Mouse (Mus musculus) heart, embryonic 14.5 days (tissue): ENCODE measurements around the gene 1810009A15Rik. TPM values are rescaled to one million over a fixed set of nuclear protein-coding genes. Genes with fewer than 3 reads are reported as not detected.
"Not testable (repeated sequence)": the region's sequence is repeated elsewhere in the genome, so short reads cannot be mapped to it uniquely, and the experiment has no call there.

Source experiments
- ATAC-seq: fragments of 200-750 bp; cut with Nextera tagmentation; 2 replicates; pipeline ENCODE4 v1.8.0; 2017; ENCODE audit warnings: low read depth, moderate TSS enrichment; ENCODE audit not compliant: insufficient number of reproducible peaks, insufficient read depth, low FRiP score
- H3K27ac ChIP-seq, 2 experiments: fragments of 200-500 bp in 1 of 2; fragments of 300-500 bp in 1 of 2; sonication (generic) in 1 of 2; replicated peaks in 1 of 2; 2 replicates each; pipeline ENCODE4 v1.5.1; 2012 to 2014; ENCODE audit warnings: low read depth in 2 of 2, low read length in 2 of 2, control low read depth in 1 of 2, mild to moderate bottlenecking in 1 of 2, mixed read lengths in 1 of 2; ENCODE audit not compliant: control insufficient read depth in 1 of 2, insufficient read depth in 1 of 2
- H3K27me3 ChIP-seq: fragments of 300-500 bp; sonication (generic); 2 replicates; pipeline ENCODE4 v1.6.1; 2014; ENCODE audit warnings: mild to moderate bottlenecking, low read length, control low read depth; ENCODE audit not compliant: control insufficient read depth, insufficient read depth
- H3K36me3 ChIP-seq: fragments of 300-500 bp; sonication (generic); 2 replicates; pipeline ENCODE4 v1.6.1; 2014; ENCODE audit warnings: mild to moderate bottlenecking, control low read depth, low read length, mixed read lengths; ENCODE audit not compliant: control insufficient read depth, insufficient read depth
- H3K4me1 ChIP-seq, 2 experiments: fragments of 200-500 bp in 1 of 2; fragments of 300-500 bp in 1 of 2; sonication (generic) in 1 of 2; 2 replicates each; pipeline ENCODE4 v1.6.1; 2012 to 2014; ENCODE audit warnings: low read length in 2 of 2, control low read depth in 1 of 2, mixed read lengths in 1 of 2; ENCODE audit not compliant: control insufficient read depth in 2 of 2, insufficient read depth in 2 of 2
- H3K4me2 ChIP-seq: fragments of 300-500 bp; sonication (generic); 2 replicates; pipeline ENCODE4 v1.6.1; 2014; ENCODE audit warnings: mild to moderate bottlenecking, low read length
- H3K4me3 ChIP-seq, 2 experiments: fragments of 200-500 bp in 1 of 2; fragments of 300-500 bp in 1 of 2; sonication (generic) in 1 of 2; 2 replicates each; pipeline ENCODE4 v1.5.1; 2012 to 2014; ENCODE audit warnings: low read length in 2 of 2, mild to moderate bottlenecking in 2 of 2, control low read depth in 1 of 2, low read depth in 1 of 2, moderate library complexity in 1 of 2; ENCODE audit not compliant: control insufficient read depth in 1 of 2, insufficient read depth in 1 of 2
- H3K9ac ChIP-seq: fragments of 300-500 bp; sonication (generic); 2 replicates; pipeline ENCODE4 v1.6.1; 2014; ENCODE audit warnings: mild to moderate bottlenecking, low read length
- H3K9me3 ChIP-seq: fragments of 300-500 bp; sonication (generic); 2 replicates; pipeline ENCODE4 v1.6.1; 2016; ENCODE audit warnings: low read length, control low read depth; ENCODE audit not compliant: control insufficient read depth
- WGBS: fragments of 180-500 bp; shearing (Covaris S2); extraction: QIAGEN DNeasy Blood & Tissue Kit; methylation state at CpG from one replicate; pipeline ENCODE4 v1.1.7; 2014; 5-methylcytosine and 5-hydroxymethylcytosine counted together
- polyA plus RNA-seq: library from polyadenylated mRNA; unstranded; fragments of >200 nt; fragmentation: Nextera tagmentation; extraction: Ambion mirVana; gene quantifications from 2 replicates; pipeline ENCODE4 v1.2.1, GENCODE M21; 2014

Gene 1810009A15Rik
- polyA plus RNA-seq, 1 experiment from 2014 or later: 53.7 TPM

DNA sequence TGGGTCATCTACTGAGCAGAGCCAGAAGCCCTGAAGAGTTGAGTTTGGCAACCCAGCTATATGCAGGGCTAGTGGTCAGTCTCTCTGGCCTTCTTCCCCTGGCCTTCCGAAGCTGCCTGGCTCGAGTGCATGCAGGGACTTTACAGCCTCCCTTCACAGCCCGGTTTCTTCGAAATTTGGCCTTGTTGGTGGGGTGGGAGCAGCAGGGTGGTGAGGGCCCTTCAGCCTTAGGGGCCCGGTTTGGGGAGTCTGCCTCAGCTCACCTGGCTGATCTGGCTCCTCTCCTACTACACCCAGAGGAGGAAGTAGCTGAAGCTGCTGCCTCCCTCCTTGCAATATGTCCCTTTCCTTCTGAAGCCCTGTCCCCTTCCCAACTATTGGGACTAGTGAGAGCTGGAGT lies 7.6 kb downstream of the 1810009A15Rik start:
- not testable (repeated sequence) for H3K9me3 ChIP-seq, H3K9ac ChIP-seq, H3K4me3 ChIP-seq, ATAC-seq, H3K27me3 ChIP-seq, H3K4me2 ChIP-seq, H3K27ac ChIP-seq
- peaks cover 27% of the 10 kb centered on the region for H3K36me3 ChIP-seq
- WGBS: 88% methylated on average over 5 of the region's 5 CpGs
- H3K4me1 ChIP-seq: peaks cover 8 to 25% of the 10 kb centered on the region in 2 experiments; a peak in 3 of 4 replicates

DNA sequence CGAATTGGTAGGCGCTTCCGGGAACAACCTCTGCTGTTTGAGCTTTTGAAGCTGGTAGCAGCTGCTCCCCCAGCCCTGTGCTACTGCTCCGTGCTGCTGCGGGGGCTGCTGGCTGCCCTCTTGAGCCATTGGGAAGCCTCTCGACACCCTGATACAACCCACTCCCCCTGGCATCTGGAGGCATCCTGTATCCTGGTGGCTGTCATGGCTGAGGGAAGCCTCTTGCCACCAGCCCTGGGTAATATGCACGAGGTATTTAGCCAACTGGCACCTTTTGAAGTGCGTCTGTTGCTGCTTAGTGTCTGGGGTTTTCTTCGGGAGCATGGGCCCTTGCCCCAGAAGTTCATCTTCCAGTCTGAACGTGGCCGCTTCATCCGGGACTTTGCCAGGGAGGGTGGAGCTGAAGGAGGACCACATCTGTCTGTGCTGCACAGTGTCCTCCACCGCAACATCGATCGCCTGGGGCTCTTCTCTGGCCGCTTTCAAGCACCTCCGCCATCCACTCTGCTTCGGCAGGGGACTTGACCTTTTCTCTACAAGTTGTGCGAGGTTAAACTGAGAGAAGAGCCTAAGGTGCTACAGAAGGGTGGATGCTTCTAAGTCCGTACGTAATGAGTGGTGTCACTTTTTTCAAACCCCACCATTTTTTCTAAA lies 8.7 kb downstream of the 1810009A15Rik start:
- H3K27me3 ChIP-seq, H3K9me3 ChIP-seq: not testable (repeated sequence)
- peak overlapping the region; percentile 93 for H3K4me2 ChIP-seq
- 23% methylated on average over 21 of the region's 21 CpGs for WGBS
- peaks cover 8 to 25% of the 10 kb centered on the region in 2 experiments; a peak in 3 of 4 replicates for H3K4me1 ChIP-seq
- peaks cover 32% of the 10 kb centered on the region for H3K36me3 ChIP-seq
- peak overlapping the region; percentile 25 to 98 for H3K4me3 ChIP-seq
- peak; percentile 26; the same call in 1 of the 2 replicates for ATAC-seq
- peak overlapping the region; percentile 82 to 90 for H3K27ac ChIP-seq
- peak overlapping the region; percentile 70 for H3K9ac ChIP-seq

DNA sequence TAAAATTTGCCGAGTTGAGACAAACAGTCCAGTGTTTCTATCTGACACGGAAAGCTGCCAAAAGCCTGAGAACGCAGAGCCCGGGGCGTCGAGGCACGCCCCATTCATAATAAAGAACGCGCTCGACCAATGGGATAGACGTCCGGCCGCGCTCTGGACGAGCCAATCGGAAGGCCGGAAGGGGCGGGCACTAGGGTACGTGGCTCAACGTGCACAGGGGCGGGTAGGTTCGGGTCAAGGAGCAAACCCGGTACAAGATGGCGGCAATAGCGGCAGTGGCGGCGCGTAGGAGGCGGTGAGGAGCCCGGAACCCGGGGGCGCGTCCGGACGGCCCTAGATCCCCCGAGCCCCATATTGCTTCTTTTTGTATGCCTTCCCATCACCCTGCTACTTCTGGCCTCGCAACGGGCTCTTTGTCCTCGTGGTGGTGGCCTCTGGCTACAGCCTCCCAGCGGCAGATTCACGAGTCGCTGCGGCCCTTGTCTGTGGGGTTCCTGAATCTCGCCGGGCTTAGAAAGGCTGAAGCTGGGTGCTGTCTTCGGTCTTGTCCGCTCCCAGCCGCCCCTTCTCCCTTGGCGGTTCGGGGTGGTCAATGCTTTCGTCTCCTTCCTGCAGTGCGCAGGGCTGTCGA lies 9.3 kb downstream of the 1810009A15Rik start, which contains the start of gene Ganab:
TSS of gene Ganab (plus strand) at position 207 of the 631 bp plus-strand sequence.
- H3K4me3 ChIP-seq: peak within 1 kb of the TSS; percentile 81 to 98
- H3K9me3 ChIP-seq: no peaks in the 10 kb centered on the region
- peaks cover 8 to 25% of the 10 kb centered on the region in 2 experiments; a peak in 3 of 4 replicates for H3K4me1 ChIP-seq
- H3K27me3 ChIP-seq: no peaks in the 10 kb centered on the region
- peak within 1 kb of the TSS; percentile 82 to 90 for H3K27ac ChIP-seq
- H3K4me2 ChIP-seq: peak within 1 kb of the TSS; percentile 93
- ATAC-seq: peak; percentile 97
- under 1% methylated on average over 53 of the region's 53 CpGs for WGBS
- peaks cover 38% of the 10 kb centered on the region for H3K36me3 ChIP-seq
- peak within 1 kb of the TSS; percentile 99 for H3K9ac ChIP-seq

DNA sequence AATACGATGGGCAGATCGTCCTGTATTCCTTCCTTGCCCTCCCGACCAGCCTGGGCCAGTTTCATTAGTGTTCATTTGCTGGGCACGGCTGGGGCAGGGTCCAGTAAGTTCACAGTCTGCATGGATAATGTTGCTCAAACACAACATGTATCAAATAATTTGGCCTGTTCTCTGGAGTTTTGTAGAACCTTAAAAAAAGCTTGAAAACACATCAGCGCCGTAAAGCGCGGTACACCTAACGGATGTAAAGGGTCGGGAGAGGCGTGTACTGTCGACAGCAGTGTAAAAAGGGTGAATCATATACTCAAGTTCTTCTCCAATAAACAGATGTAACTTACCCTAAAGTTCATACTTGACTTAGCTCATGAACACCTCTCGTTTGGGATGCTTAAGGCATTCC lies 9.9 kb downstream of the 1810009A15Rik start:
- H3K4me2 ChIP-seq: peak overlapping the region; percentile 93
- ATAC-seq: no peak
- H3K27me3 ChIP-seq: no peaks in the 10 kb centered on the region
- H3K4me3 ChIP-seq: peak overlapping the region; percentile 81 to 98
- H3K9me3 ChIP-seq: no peaks in the 10 kb centered on the region
- peak overlapping the region; percentile 78 to 90 for H3K27ac ChIP-seq
- H3K36me3 ChIP-seq: peaks cover 43% of the 10 kb centered on the region
- WGBS: 4% methylated on average over 13 of the region's 13 CpGs
- H3K9ac ChIP-seq: peak overlapping the region; percentile 99
- H3K4me1 ChIP-seq: peaks cover 8 to 22% of the 10 kb centered on the region in 2 experiments; a peak in 3 of 4 replicates

DNA sequence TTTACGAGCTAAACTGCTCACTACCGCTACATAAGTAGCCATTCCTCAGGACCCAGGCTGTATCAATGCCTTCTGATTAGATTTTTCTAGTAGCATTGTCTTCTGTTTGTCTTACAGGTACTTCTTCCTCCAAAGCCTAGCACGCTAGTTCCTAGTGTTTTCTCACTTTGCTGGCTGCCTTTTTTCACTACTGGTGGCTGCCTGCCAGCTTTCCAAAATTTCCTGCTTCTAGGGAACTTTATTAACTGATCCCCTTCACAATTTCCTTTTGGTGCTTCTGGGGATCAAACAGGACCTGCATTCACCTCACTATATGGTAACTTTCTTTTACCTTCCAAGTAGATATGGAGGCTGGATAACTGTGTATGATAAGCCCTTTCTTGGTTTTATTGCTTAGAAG lies 10.4 kb downstream of the 1810009A15Rik start:
- peak overlapping the region in 1 of 2 experiments; percentile 98; a peak in 2 of 4 replicates for H3K4me3 ChIP-seq
- no peaks in the 10 kb centered on the region for H3K27me3 ChIP-seq
- peak overlapping the region; percentile 99 for H3K9ac ChIP-seq
- H3K36me3 ChIP-seq: peaks cover 48% of the 10 kb centered on the region
- WGBS: 32% methylated on average over 3 of the region's 3 CpGs
- peak overlapping the region; percentile 93 for H3K4me2 ChIP-seq
- H3K27ac ChIP-seq: 0 out of 4 replicates have a peak overlapping the region, but pooled peaks of 1 of the 2 experiments have one; percentile 90
- ATAC-seq: no peak
- no peaks in the 10 kb centered on the region for H3K9me3 ChIP-seq
- peaks cover 8 to 19% of the 10 kb centered on the region in 2 experiments; a peak in 3 of 4 replicates for H3K4me1 ChIP-seq

DNA sequence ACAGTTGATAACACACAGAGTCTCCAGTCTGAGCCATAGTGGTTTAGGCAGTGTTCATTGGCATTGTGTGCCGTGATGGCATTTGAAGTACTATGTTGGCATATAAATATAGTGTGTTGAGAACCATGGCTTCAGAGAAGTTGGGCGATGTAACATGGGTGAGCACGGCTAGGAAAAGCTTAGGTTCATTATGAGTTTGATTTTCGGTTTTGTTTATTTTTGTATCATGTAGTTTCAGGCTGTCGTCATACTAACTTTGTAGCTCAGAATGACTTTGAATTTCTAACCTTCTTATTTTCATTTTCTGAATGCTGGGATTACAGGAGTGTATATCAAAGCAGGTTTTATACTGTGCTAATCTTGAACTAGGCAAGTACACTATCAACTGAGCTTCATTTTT lies 14.8 kb downstream of the 1810009A15Rik start:
- peaks cover 63% of the 10 kb centered on the region for H3K36me3 ChIP-seq
- 93% methylated on average over 5 of the region's 5 CpGs for WGBS

DNA sequence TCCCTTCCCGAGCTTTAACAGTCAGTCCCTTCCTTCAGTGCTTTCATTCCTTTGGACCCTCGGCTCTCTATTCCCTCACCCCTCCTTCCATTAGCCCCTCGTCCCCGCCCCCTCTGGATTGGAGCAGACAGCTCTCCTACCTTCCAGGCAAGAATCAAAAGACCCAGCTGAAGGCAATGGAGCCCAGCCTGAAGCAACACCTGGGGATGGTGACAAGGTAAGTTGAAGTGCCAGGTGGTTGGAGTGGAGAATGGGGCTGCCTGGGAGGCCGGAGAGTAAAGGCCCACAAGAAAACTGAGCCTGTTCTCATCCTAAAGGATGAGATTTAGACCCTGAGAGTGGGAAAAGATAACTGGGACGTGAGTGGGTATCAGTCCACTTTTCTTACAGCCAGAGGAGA lies 19.9 kb downstream of the 1810009A15Rik start:
- ATAC-seq: no peak
- no peaks in the 10 kb centered on the region for H3K4me1 ChIP-seq
- WGBS: 91% methylated on average over 6 of the region's 6 CpGs
- no peaks in the 10 kb centered on the region for H3K27me3 ChIP-seq
- peaks cover 98% of the 10 kb centered on the region for H3K36me3 ChIP-seq
- H3K4me2 ChIP-seq: no peak overlapping the region
- no peaks in the 10 kb centered on the region for H3K9me3 ChIP-seq
- no peak overlapping the region for H3K4me3 ChIP-seq
- H3K27ac ChIP-seq: no peak overlapping the region
- H3K9ac ChIP-seq: no peak overlapping the region

More for the DNA sequence above, 14.8 kb downstream of the 1810009A15Rik start:
- Histone ChIP-seq H3K4me2 (no peak overlapping the region), H3K4me1 (peaks cover 0 to 10% of the 10 kb centered on the region in 2 experiments; a peak in 2 of 4 replicates), H3K4me3 (no peak overlapping the region), H3K9ac (no peak overlapping the region), H3K9me3 (no peaks in the 10 kb centered on the region), H3K27ac (no peak overlapping the region), H3K27me3 (no peaks in the 10 kb centered on the region)
- no peak for ATAC-seq
